Mouse (Mus musculus) embryonic fibroblast, embryonic 13.5 days (primary cell): ENCODE results near the gene Tmem191c. TPM values are rescaled to one million over a fixed set of nuclear protein-coding genes. Genes with fewer than 3 reads are reported as not detected.

ENCODE experiments used
- H3K27ac ChIP-seq: 2 replicates; pipeline ENCODE4 v1.5.1; 2012; ENCODE audit warnings: low read length, control low read depth, inconsistent platforms; ENCODE audit not compliant: insufficient read depth
- H3K4me1 ChIP-seq: 2 replicates; pipeline ENCODE4 v1.6.1; 2011; ENCODE audit warnings: low read length; ENCODE audit not compliant: control insufficient read depth, insufficient read depth
- H3K4me3 ChIP-seq: 2 replicates; pipeline ENCODE4 v1.5.1; 2011; ENCODE audit warnings: mild to moderate bottlenecking, control low read depth, low read length; ENCODE audit not compliant: insufficient read depth
- CTCF ChIP-seq: IDR thresholded peaks from 2 replicates; pipeline ENCODE4 v1.5.1; 2011; ENCODE audit warnings: mild to moderate bottlenecking, control low read depth, low read length, moderate library complexity, borderline replicate concordance; ENCODE audit not compliant: insufficient read depth
- POLR2A ChIP-seq: IDR thresholded peaks from 2 replicates; pipeline ENCODE4 v1.6.1; 2011; ENCODE audit warnings: low read depth, mild to moderate bottlenecking, control low read depth, low read length, moderate library complexity
- polyA plus RNA-seq: library from polyadenylated mRNA; stranded (reverse); fragments of >200 nt; gene quantifications from 2 replicates; pipeline ENCODE4 v1.2.4, GENCODE M21; 2011; ENCODE audit warnings: low read depth; ENCODE audit not compliant: missing spikeins, insufficient read length

Tmem191c gene
- polyA plus RNA-seq, 1 experiment = 4.5 TPM

DNA sequence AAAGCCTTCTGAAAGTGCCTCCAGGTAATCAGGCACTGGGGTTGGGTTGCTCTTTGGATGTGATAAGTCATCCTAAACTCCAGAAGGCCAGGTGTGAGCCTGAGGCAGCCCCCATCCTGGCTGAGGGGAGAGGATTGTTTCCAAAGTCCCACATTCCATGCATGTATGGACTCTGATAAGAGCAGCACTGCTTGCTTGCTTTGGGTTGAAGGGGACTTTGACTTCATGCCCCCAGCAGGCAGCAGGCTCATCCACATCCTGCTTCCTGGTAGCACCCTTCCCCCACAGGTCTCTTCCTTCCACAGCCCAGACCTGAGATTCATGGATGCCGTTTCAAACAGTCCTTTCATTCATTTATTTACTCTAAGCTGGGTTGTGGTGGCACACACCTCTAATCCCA, 32.1 kb upstream of the Tmem191c start:
- Histone ChIP-seq H3K27ac (no peak overlapping the region), H3K4me1 (0 out of 2 replicates have a peak, but pooled peaks cover 3% of the 10 kb centered on the region), H3K4me3 (no peak overlapping the region)
- no peak for TF ChIP-seq CTCF
- TF ChIP-seq POLR2A = no peak

- H3K4me1 ChIP-seq = 0 out of 2 replicates have a peak, but pooled peaks cover 3% of the 10 kb centered on the region
- TF ChIP-seq CTCF (no peak), POLR2A (no peak)
- no peak overlapping the region for H3K4me3 ChIP-seq
- H3K27ac ChIP-seq = no peak overlapping the region
Measured at GRCm38 (mm10) chr16:17244996-17245395, 30.9 kb upstream of the Tmem191c start.

- no peak overlapping the region for H3K4me3 ChIP-seq
- H3K4me1 ChIP-seq = 0 out of 2 replicates have a peak, but pooled peaks cover 3% of the 10 kb centered on the region
- TF ChIP-seq POLR2A = no peak
- no peak for TF ChIP-seq CTCF
- H3K27ac ChIP-seq = no peak overlapping the region
Measured at GRCm38 (mm10) chr16:17247727-17248126, 28.1 kb upstream of the Tmem191c start.

GRCm38 (mm10) chr16:17249135-17249534, 26.7 kb upstream of the Tmem191c start:
- Histone ChIP-seq H3K4me1 (no peaks in the 10 kb centered on the region), H3K27ac (no peak overlapping the region), H3K4me3 (no peak overlapping the region)
- TF ChIP-seq CTCF = no peak
- TF ChIP-seq POLR2A = no peak

- H3K4me3 ChIP-seq = no peak overlapping the region
- no peak for TF ChIP-seq POLR2A
- no peak for TF ChIP-seq CTCF
- H3K4me1 ChIP-seq = no peaks in the 10 kb centered on the region
- H3K27ac ChIP-seq = no peak overlapping the region
Measured at GRCm38 (mm10) chr16:17251539-17251938, 24.3 kb upstream of the Tmem191c start.

DNA sequence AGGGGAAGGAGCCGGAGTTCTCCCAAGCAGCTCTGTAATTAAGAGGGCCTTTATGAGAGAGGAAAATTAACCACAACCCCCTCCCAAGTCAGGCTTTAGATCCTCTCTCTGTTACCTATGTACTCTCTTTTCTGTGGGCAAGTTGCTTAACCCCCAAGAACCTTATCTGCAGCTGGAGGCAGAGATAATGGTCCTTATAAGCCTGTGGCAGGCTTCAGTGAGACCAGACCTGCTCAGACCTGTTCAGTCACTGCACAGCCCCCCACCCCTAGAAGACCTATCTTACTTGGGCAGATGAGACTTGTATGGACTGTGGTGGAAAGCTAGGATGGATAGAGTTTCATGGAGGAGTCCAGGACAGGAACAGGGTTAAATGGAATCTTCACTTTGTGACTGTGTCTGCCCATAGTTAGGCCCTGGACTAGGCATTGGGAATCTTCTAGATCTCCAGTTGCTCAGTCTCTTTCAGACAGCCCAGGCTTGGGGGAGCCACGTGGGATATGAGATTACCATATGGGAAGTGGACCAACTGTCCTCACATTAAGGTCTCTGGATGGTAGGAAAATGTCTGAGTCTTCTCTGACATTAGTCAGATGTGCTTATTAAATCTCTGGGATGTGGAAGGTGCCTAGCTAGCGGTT, 23.7 kb upstream of the Tmem191c start:
- Histone ChIP-seq H3K27ac (no peak overlapping the region), H3K4me1 (no peaks in the 10 kb centered on the region), H3K4me3 (no peak overlapping the region)
- no peak for TF ChIP-seq CTCF
- TF ChIP-seq POLR2A = no peak

- Histone ChIP-seq H3K27ac (no peak overlapping the region), H3K4me1 (no peaks in the 10 kb centered on the region), H3K4me3 (no peak overlapping the region)
- TF ChIP-seq CTCF (no peak), POLR2A (no peak)
Measured at GRCm38 (mm10) chr16:17252841-17253240, 23.0 kb upstream of the Tmem191c start.

- no peak overlapping the region for H3K27ac ChIP-seq
- TF ChIP-seq POLR2A (no peak), CTCF (no peak)
- H3K4me1 ChIP-seq = no peaks in the 10 kb centered on the region
Measured at GRCm38 (mm10) chr16:17254005-17254597, 21.8 kb upstream of the Tmem191c start.

GRCm38 (mm10) chr16:17255270-17255669, 20.6 kb upstream of the Tmem191c start:
- no peaks in the 10 kb centered on the region for H3K4me1 ChIP-seq
- H3K4me3 ChIP-seq = no peak overlapping the region
- no peak overlapping the region for H3K27ac ChIP-seq
- TF ChIP-seq POLR2A (no peak), CTCF (no peak)

More at GRCm38 (mm10) chr16:17254005-17254597, 21.8 kb upstream of the Tmem191c start:
- H3K4me3 ChIP-seq = no peak overlapping the region

- Histone ChIP-seq H3K4me1 (no peaks in the 10 kb centered on the region), H3K27ac (no peak overlapping the region), H3K4me3 (no peak overlapping the region)
- TF ChIP-seq POLR2A (no peak), CTCF (no peak)
Measured at GRCm38 (mm10) chr16:17257359-17257821, 18.5 kb upstream of the Tmem191c start.
